Comparison of ENCODE assay signal across 8 mouse cellular contexts in genomic region chr12:69683537-69683936, GRCm38 (mm10). TPM values are rescaled to one million over a fixed set of nuclear protein-coding genes. Genes with fewer than 3 reads are reported as not detected.
A peak's percentile ranks its signal among the peaks of the same experiment; 100 is the strongest.
DNase-seq lines count a peak whose midpoint lies in the region; ATAC-seq and TF ChIP-seq lines count a peak whose summit lies in the region.

No protein-coding gene starts in this region.

- TF ChIP-seq CTCF in kidney, postnatal 0 days (IDR thresholded peaks at IDR 0.05; ENCODE audit: low read depth): no peak

- no peak for DNase-seq in hindbrain, embryonic 11.5 days (ENCODE audit: low spot score)
- DNase-seq in adrenal gland, postnatal 25 days: peak; percentile 88
- DNase-seq in frontal cortex, postnatal 14 days (ENCODE audit: low spot score in 2 of 2): peak; percentile 19 to 41
- DNase-seq in kidney, postnatal 0 days (ENCODE audit: low spot score): peak; percentile 45
- DNase-seq in liver, embryonic 13.5 days: peak; percentile 28
- peak; percentile 71 for DNase-seq in ovary, postnatal 14 days (ENCODE audit: low spot score)
- peak; percentile 87 for DNase-seq in urinary bladder, postnatal 14 days (ENCODE audit: low spot score)

- no peak overlapping the region for H3K9ac ChIP-seq in hindbrain, embryonic 16.5 days (ENCODE audit: low read depth, low read length)
- no peak overlapping the region for H3K9ac ChIP-seq in hindbrain, embryonic 11.5 days (ENCODE audit: low read depth, low read length)
- H3K9ac ChIP-seq in kidney, postnatal 0 days (ENCODE audit: low read depth, low read length): no peak overlapping the region
- 0 out of 2 replicates have a peak overlapping the region, but pooled peaks have one; percentile 97 for H3K9ac ChIP-seq in liver, embryonic 13.5 days

- H3K4me3 ChIP-seq in hindbrain, embryonic 16.5 days (ENCODE audit: low read length): no peak overlapping the region
- H3K4me3 ChIP-seq in hindbrain, embryonic 11.5 days (ENCODE audit: low read depth, low read length): no peak overlapping the region
- H3K4me3 ChIP-seq in kidney, postnatal 0 days (replicated peaks; ENCODE audit: low read depth, low read length): no peak overlapping the region
- peak overlapping the region; percentile 93 for H3K4me3 ChIP-seq in liver, embryonic 13.5 days (replicated peaks)

- no peaks in the 10 kb centered on the region for H3K36me3 ChIP-seq in hindbrain, embryonic 16.5 days (ENCODE audit: control insufficient read depth, insufficient read depth, low read length)
- H3K36me3 ChIP-seq in hindbrain, embryonic 11.5 days (ENCODE audit: control insufficient read depth, insufficient read depth, low read length): no peaks in the 10 kb centered on the region
- no peaks in the 10 kb centered on the region for H3K36me3 ChIP-seq in kidney, postnatal 0 days (ENCODE audit: insufficient read depth, low read length)
- H3K36me3 ChIP-seq in liver, embryonic 13.5 days: no peaks in the 10 kb centered on the region

- no peak for ATAC-seq in hindbrain, embryonic 16.5 days
- no peak for ATAC-seq in hindbrain, embryonic 11.5 days (ENCODE audit: low FRiP score)
- ATAC-seq in kidney, postnatal 0 days (replicated peaks; ENCODE audit: low FRiP score, low read depth): no peak
- ATAC-seq in liver, embryonic 13.5 days (ENCODE audit: low read depth): peak; percentile 29; the same call in 1 of the 2 replicates

- 35% methylated on average over 10 of the region's 10 CpGs for WGBS in hindbrain, embryonic 16.5 days
- 62% methylated on average over 10 of the region's 10 CpGs for WGBS in hindbrain, embryonic 11.5 days
- WGBS in kidney, postnatal 0 days: 37% methylated on average over 10 of the region's 10 CpGs
- 29% methylated on average over 10 of the region's 10 CpGs for WGBS in liver, embryonic 13.5 days (ENCODE audit: insufficient replicate concordance)

- no peaks in the 10 kb centered on the region for H3K27me3 ChIP-seq in hindbrain, embryonic 16.5 days (replicated peaks; ENCODE audit: control insufficient read depth, insufficient read depth, low read length)
- no peaks in the 10 kb centered on the region for H3K27me3 ChIP-seq in hindbrain, embryonic 11.5 days (ENCODE audit: control insufficient read depth, insufficient read depth, low read length)
- no peaks in the 10 kb centered on the region for H3K27me3 ChIP-seq in kidney, postnatal 0 days (ENCODE audit: insufficient read depth, low read length)
- no peaks in the 10 kb centered on the region for H3K27me3 ChIP-seq in liver, embryonic 13.5 days

- H3K4me2 ChIP-seq in hindbrain, embryonic 16.5 days (ENCODE audit: low read length): 0 out of 2 replicates have a peak overlapping the region, but pooled peaks have one; percentile 21
- no peak overlapping the region for H3K4me2 ChIP-seq in hindbrain, embryonic 11.5 days (replicated peaks; ENCODE audit: low read depth, low read length)
- H3K4me2 ChIP-seq in kidney, postnatal 0 days (ENCODE audit: low read length): no peak overlapping the region
- H3K4me2 ChIP-seq in liver, embryonic 13.5 days: peak overlapping the region; percentile 89

- H3K4me1 ChIP-seq in hindbrain, embryonic 16.5 days (ENCODE audit: control insufficient read depth, insufficient read depth, low read depth, low read length): peaks cover 15% of the 10 kb centered on the region
- 0 out of 2 replicates have a peak, but pooled peaks cover 3% of the 10 kb centered on the region for H3K4me1 ChIP-seq in hindbrain, embryonic 11.5 days (replicated peaks; ENCODE audit: control insufficient read depth, insufficient read depth, low read length)
- no peaks in the 10 kb centered on the region; the same call in 1 of the 2 replicates for H3K4me1 ChIP-seq in kidney, postnatal 0 days (replicated peaks; ENCODE audit: insufficient read depth, low read length)
- peaks cover 28% of the 10 kb centered on the region for H3K4me1 ChIP-seq in liver, embryonic 13.5 days (replicated peaks)

- no peaks in the 10 kb centered on the region for H3K9me3 ChIP-seq in hindbrain, embryonic 16.5 days (ENCODE audit: control insufficient read depth, low read length)
- H3K9me3 ChIP-seq in hindbrain, embryonic 11.5 days (ENCODE audit: control insufficient read depth, low read length): no peaks in the 10 kb centered on the region
- H3K9me3 ChIP-seq in kidney, postnatal 0 days (replicated peaks; ENCODE audit: low read length): no peaks in the 10 kb centered on the region
- no peaks in the 10 kb centered on the region for H3K9me3 ChIP-seq in liver, embryonic 13.5 days (replicated peaks)

- no peak overlapping the region for H3K27ac ChIP-seq in hindbrain, embryonic 16.5 days (ENCODE audit: low read depth, low read length)
- no peak overlapping the region for H3K27ac ChIP-seq in hindbrain, embryonic 11.5 days (ENCODE audit: low read depth, low read length)
- H3K27ac ChIP-seq in kidney, postnatal 0 days: no peak overlapping the region
- peak overlapping the region; percentile 95 for H3K27ac ChIP-seq in liver, embryonic 13.5 days

RNA-seq across cellular contexts. Expression of gene Sos2, which starts 1.9 kb away (rescaled TPM):
- polyA plus RNA-seq in hindbrain, embryonic 16.5 days (2015; fragmentation: Nextera tagmentation; extraction: Ambion mirVana): 11.1 and 11.3 TPM in 2 replicates
- 11.4 and 17.9 TPM in 2 replicates for polyA plus RNA-seq in hindbrain, embryonic 11.5 days (2014; fragmentation: Nextera tagmentation; extraction: Ambion mirVana)
- total RNA-seq in adrenal gland, postnatal 25 days (2021): 51.2 and 51.4 TPM in 2 replicates
- polyA plus RNA-seq in kidney, postnatal 0 days (2015; fragmentation: Nextera tagmentation; extraction: Ambion mirVana): 7.1 and 8.4 TPM in 2 replicates
- 3.1 and 3.4 TPM in 2 replicates for polyA plus RNA-seq in liver, embryonic 13.5 days (2015; fragmentation: Nextera tagmentation; extraction: Ambion mirVana)

RNA-seq across cellular contexts. Expression of gene L2hgdh, which starts 41.1 kb away (rescaled TPM):
- polyA plus RNA-seq in hindbrain, embryonic 16.5 days (2015; fragmentation: Nextera tagmentation; extraction: Ambion mirVana): 14.4 and 15.3 TPM in 2 replicates
- 12.7 and 13.9 TPM in 2 replicates for polyA plus RNA-seq in hindbrain, embryonic 11.5 days (2014; fragmentation: Nextera tagmentation; extraction: Ambion mirVana)
- total RNA-seq in adrenal gland, postnatal 25 days (2021): 17.0 and 24.9 TPM in 2 replicates
- 20.0 and 21.1 TPM in 2 replicates for polyA plus RNA-seq in kidney, postnatal 0 days (2015; fragmentation: Nextera tagmentation; extraction: Ambion mirVana)
- 15.5 and 18.6 TPM in 2 replicates for polyA plus RNA-seq in liver, embryonic 13.5 days (2015; fragmentation: Nextera tagmentation; extraction: Ambion mirVana)

RNA-seq across cellular contexts. Expression of gene Atp5s, which starts 41.2 kb away (rescaled TPM):
- 38.9 and 42.6 TPM in 2 replicates for polyA plus RNA-seq in hindbrain, embryonic 16.5 days (2015; fragmentation: Nextera tagmentation; extraction: Ambion mirVana)
- 22.2 and 23.6 TPM in 2 replicates for polyA plus RNA-seq in hindbrain, embryonic 11.5 days (2014; fragmentation: Nextera tagmentation; extraction: Ambion mirVana)
- total RNA-seq in adrenal gland, postnatal 25 days (2021): 14.4 and 15.6 TPM in 2 replicates
- 29.5 and 32.9 TPM in 2 replicates for polyA plus RNA-seq in kidney, postnatal 0 days (2015; fragmentation: Nextera tagmentation; extraction: Ambion mirVana)
- polyA plus RNA-seq in liver, embryonic 13.5 days (2015; fragmentation: Nextera tagmentation; extraction: Ambion mirVana): 21.1 and 21.2 TPM in 2 replicates

Comparison
In these comparisons a context has a peak if more than half of its experiments do, and no peak if none do; other contexts are left out.
1. H3K4me2 ChIP-seq: peak in hindbrain, embryonic 16.5 days (single experiment) and liver, embryonic 13.5 days (single experiment); none in hindbrain, embryonic 11.5 days (single experiment) and kidney, postnatal 0 days (single experiment).